Mouse (Mus musculus) heart, embryonic 14.5 days (tissue): ENCODE measurements at regions not wholly inside any gene's neighbourhood (a gene's known extent, or its start where the extent isn't known, plus 50 kb on each side); places are given as distances from the start of the nearest gene placed in this dataset.
A peak's percentile ranks its signal among the peaks of the same experiment; 100 is the strongest.

Experiments
- ATAC-seq: fragments of 200-750 bp; cut with Nextera tagmentation; 2 replicates; pipeline ENCODE4 v1.8.0; 2017; ENCODE audit warnings: low read depth, moderate TSS enrichment; ENCODE audit not compliant: insufficient number of reproducible peaks, insufficient read depth, low FRiP score
- H3K27ac ChIP-seq, 2 experiments: fragments of 200-500 bp in 1 of 2; fragments of 300-500 bp in 1 of 2; sonication (generic) in 1 of 2; replicated peaks in 1 of 2; 2 replicates each; pipeline ENCODE4 v1.5.1; 2012 to 2014; ENCODE audit warnings: low read depth in 2 of 2, low read length in 2 of 2, control low read depth in 1 of 2, mild to moderate bottlenecking in 1 of 2, mixed read lengths in 1 of 2; ENCODE audit not compliant: control insufficient read depth in 1 of 2, insufficient read depth in 1 of 2
- H3K27me3 ChIP-seq: fragments of 300-500 bp; sonication (generic); 2 replicates; pipeline ENCODE4 v1.6.1; 2014; ENCODE audit warnings: mild to moderate bottlenecking, low read length, control low read depth; ENCODE audit not compliant: control insufficient read depth, insufficient read depth
- H3K36me3 ChIP-seq: fragments of 300-500 bp; sonication (generic); 2 replicates; pipeline ENCODE4 v1.6.1; 2014; ENCODE audit warnings: mild to moderate bottlenecking, control low read depth, low read length, mixed read lengths; ENCODE audit not compliant: control insufficient read depth, insufficient read depth
- H3K4me1 ChIP-seq, 2 experiments: fragments of 200-500 bp in 1 of 2; fragments of 300-500 bp in 1 of 2; sonication (generic) in 1 of 2; 2 replicates each; pipeline ENCODE4 v1.6.1; 2012 to 2014; ENCODE audit warnings: low read length in 2 of 2, control low read depth in 1 of 2, mixed read lengths in 1 of 2; ENCODE audit not compliant: control insufficient read depth in 2 of 2, insufficient read depth in 2 of 2
- H3K4me2 ChIP-seq: fragments of 300-500 bp; sonication (generic); 2 replicates; pipeline ENCODE4 v1.6.1; 2014; ENCODE audit warnings: mild to moderate bottlenecking, low read length
- H3K4me3 ChIP-seq, 2 experiments: fragments of 200-500 bp in 1 of 2; fragments of 300-500 bp in 1 of 2; sonication (generic) in 1 of 2; 2 replicates each; pipeline ENCODE4 v1.5.1; 2012 to 2014; ENCODE audit warnings: low read length in 2 of 2, mild to moderate bottlenecking in 2 of 2, control low read depth in 1 of 2, low read depth in 1 of 2, moderate library complexity in 1 of 2; ENCODE audit not compliant: control insufficient read depth in 1 of 2, insufficient read depth in 1 of 2
- H3K9ac ChIP-seq: fragments of 300-500 bp; sonication (generic); 2 replicates; pipeline ENCODE4 v1.6.1; 2014; ENCODE audit warnings: mild to moderate bottlenecking, low read length
- H3K9me3 ChIP-seq: fragments of 300-500 bp; sonication (generic); 2 replicates; pipeline ENCODE4 v1.6.1; 2016; ENCODE audit warnings: low read length, control low read depth; ENCODE audit not compliant: control insufficient read depth
- WGBS: fragments of 180-500 bp; shearing (Covaris S2); extraction: QIAGEN DNeasy Blood & Tissue Kit; methylation state at CpG from one replicate; pipeline ENCODE4 v1.1.7; 2014; 5-methylcytosine and 5-hydroxymethylcytosine counted together

GRCm38 (mm10) chr6:51702456-51703171, 178.9 kb downstream of the Snx10 start:
- no peaks in the 10 kb centered on the region for H3K27me3 ChIP-seq
- ATAC-seq, result no peak
- H3K9ac ChIP-seq, result no peak overlapping the region
- H3K36me3 ChIP-seq, result no peaks in the 10 kb centered on the region
- peaks cover 1 to 6% of the 10 kb centered on the region in 2 experiments; a peak in 3 of 4 replicates for H3K4me1 ChIP-seq
- H3K4me2 ChIP-seq, result no peak overlapping the region
- H3K4me3 ChIP-seq, result no peak overlapping the region
- H3K27ac ChIP-seq, result peak overlapping the region; percentile 10 to 32; a peak in 2 of 4 replicates
- 68% methylated on average over 10 of the region's 10 CpGs for WGBS
- no peaks in the 10 kb centered on the region for H3K9me3 ChIP-seq

DNA sequence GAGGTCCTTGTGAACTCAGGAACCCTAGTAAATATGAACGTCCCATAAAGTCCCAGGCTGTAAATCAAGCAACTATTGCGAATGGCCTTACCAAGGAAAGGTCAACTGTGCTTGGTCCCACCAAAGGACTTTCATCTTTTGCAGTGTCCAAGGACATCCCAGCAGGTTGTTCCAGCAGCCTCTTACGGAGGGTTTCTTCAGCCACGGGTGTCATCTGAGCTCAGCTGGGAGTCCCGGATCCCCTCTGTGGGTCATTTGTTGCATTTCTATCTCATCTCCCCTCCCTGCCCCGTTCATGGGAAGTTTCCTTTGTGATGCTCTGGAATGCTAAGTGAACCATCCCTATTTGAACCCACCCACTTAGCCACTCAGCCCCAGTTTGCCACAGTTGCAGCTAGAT, 184.3 kb downstream of the Snx10 start:
- peaks cover 9 to 10% of the 10 kb centered on the region in 2 experiments; a peak in 3 of 4 replicates for H3K4me1 ChIP-seq
- no peak overlapping the region for H3K9ac ChIP-seq
- 50% methylated on average over 6 of the region's 6 CpGs for WGBS
- H3K27ac ChIP-seq, result no peak overlapping the region
- no peak for ATAC-seq
- no peaks in the 10 kb centered on the region for H3K9me3 ChIP-seq
- H3K27me3 ChIP-seq, result no peaks in the 10 kb centered on the region
- no peak overlapping the region for H3K4me3 ChIP-seq
- no peak overlapping the region for H3K4me2 ChIP-seq
- H3K36me3 ChIP-seq, result no peaks in the 10 kb centered on the region

GRCm38 (mm10) chr6:51708668-51709339, 185.1 kb downstream of the Snx10 start:
- no peaks in the 10 kb centered on the region for H3K27me3 ChIP-seq
- no peaks in the 10 kb centered on the region for H3K36me3 ChIP-seq
- no peak overlapping the region for H3K4me2 ChIP-seq

GRCm38 (mm10) chr6:51709340-51710067, 185.8 kb downstream of the Snx10 start:
- Histone ChIP-seq H3K4me3 (no peak overlapping the region), H3K4me2 (no peak overlapping the region), H3K36me3 (no peaks in the 10 kb centered on the region), H3K27ac (no peak overlapping the region), H3K9me3 (no peaks in the 10 kb centered on the region), H3K27me3 (no peaks in the 10 kb centered on the region), H3K9ac (no peak overlapping the region), H3K4me1 (peaks cover 9 to 10% of the 10 kb centered on the region in 2 experiments; a peak in 3 of 4 replicates)
- 64% methylated on average over 11 of the region's 11 CpGs for WGBS
- no peak for ATAC-seq

More at GRCm38 (mm10) chr6:51708668-51709339, 185.1 kb downstream of the Snx10 start:
- WGBS, result 76% methylated on average over 9 of the region's 9 CpGs
- Histone ChIP-seq H3K9ac (no peak overlapping the region), H3K27ac (no peak overlapping the region), H3K4me1 (peaks cover 9 to 10% of the 10 kb centered on the region in 2 experiments; a peak in 3 of 4 replicates), H3K4me3 (no peak overlapping the region), H3K9me3 (no peaks in the 10 kb centered on the region)
- ATAC-seq, result no peak

DNA sequence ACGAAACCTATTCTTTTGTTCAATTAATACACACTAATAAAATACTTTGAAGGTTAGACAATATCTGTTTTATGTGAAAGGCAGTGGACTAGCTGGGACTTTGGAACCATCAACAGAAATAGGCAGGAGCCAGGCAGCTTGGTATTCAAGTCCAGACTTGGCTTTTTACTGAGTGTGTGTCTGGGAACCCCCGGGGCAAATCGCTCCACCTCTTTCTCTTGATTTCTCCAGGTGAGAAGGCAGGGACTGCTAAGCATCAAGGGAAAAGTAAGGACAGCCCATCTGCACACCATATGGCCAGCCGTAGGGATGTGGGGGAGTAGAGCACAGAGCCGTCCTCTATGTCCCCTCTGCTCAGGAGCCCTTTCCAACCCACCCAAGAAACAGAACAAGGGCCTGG, 186.5 kb downstream of the Snx10 start:
- no peaks in the 10 kb centered on the region for H3K27me3 ChIP-seq
- no peak overlapping the region for H3K4me2 ChIP-seq
- no peak overlapping the region for H3K9ac ChIP-seq
- 70% methylated on average over 5 of the region's 5 CpGs for WGBS
- no peaks in the 10 kb centered on the region for H3K9me3 ChIP-seq
- H3K36me3 ChIP-seq, result no peaks in the 10 kb centered on the region
- peaks cover 9 to 10% of the 10 kb centered on the region in 2 experiments; a peak in 3 of 4 replicates for H3K4me1 ChIP-seq
- H3K4me3 ChIP-seq, result no peak overlapping the region
- no peak for ATAC-seq
- H3K27ac ChIP-seq, result no peak overlapping the region

DNA sequence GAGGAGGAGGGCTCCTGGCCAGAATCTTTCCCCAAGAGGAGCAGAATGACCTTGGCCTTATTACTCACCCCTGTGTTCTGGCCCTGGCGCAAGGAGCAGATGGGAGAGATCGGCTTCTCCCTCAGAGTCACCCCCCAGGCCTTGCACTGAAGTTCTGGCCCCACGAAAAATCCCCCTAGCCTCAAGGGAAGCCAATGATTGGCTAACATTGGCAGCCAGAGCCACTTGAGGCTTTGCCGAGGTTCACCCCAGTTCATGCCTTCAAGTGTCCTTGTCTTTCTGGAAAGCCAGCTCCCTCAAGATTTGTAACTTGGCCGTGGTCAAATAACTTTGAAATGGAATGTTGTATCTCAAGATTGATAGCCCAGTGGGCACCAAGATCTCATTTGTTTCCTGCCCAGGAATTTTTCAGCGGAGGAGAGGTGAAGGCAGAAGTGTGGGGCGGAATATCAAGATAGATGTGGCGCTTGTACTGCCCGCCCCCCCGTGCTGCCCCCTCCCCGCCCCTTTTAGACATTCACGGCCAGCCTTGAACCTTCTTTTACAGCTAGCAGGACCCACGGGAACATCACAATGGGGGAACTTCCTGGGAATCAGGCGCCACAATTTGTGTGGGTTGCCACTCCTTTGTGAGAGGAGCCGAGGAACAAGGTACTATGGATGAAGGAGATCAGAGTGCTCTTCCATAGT, 187.4 kb downstream of the Snx10 start:
- H3K9me3 ChIP-seq, result no peaks in the 10 kb centered on the region
- no peaks in the 10 kb centered on the region for H3K27me3 ChIP-seq
- WGBS, result 73% methylated on average over 15 of the region's 15 CpGs
- H3K4me2 ChIP-seq, result no peak overlapping the region
- no peak for ATAC-seq
- peaks cover 9 to 13% of the 10 kb centered on the region in 2 experiments; a peak in 3 of 4 replicates for H3K4me1 ChIP-seq
- H3K9ac ChIP-seq, result no peak overlapping the region
- H3K4me3 ChIP-seq, result no peak overlapping the region
- H3K27ac ChIP-seq, result no peak overlapping the region
- H3K36me3 ChIP-seq, result no peaks in the 10 kb centered on the region

DNA sequence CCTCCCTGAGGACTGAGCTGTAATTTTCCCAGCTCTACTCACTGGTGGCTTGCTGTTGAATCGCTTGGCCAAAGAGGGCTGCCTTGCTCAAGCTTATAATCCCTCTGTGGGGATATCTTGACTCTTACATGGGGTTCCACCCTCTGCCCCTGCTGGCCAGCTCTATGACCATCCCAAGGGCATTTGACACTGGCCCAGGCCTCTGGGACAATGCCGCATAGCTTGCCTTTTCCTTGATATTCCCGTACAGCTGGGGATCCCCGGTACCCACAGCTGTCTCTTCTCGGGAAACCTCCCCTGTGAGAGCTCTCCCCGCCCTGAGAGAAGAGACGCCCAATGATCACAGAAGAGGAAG, 187.9 kb downstream of the Snx10 start:
- Histone ChIP-seq H3K4me2 (no peak overlapping the region), H3K4me1 (peaks cover 9 to 13% of the 10 kb centered on the region in 2 experiments; a peak in 3 of 4 replicates), H3K27ac (no peak overlapping the region), H3K9me3 (no peaks in the 10 kb centered on the region), H3K36me3 (no peaks in the 10 kb centered on the region), H3K27me3 (no peaks in the 10 kb centered on the region), H3K4me3 (no peak overlapping the region), H3K9ac (no peak overlapping the region)
- 91% methylated on average over 7 of the region's 7 CpGs for WGBS
- no peak for ATAC-seq
